Mouse (Mus musculus) midbrain, embryonic 16.5 days (tissue): ENCODE measurements at regions not wholly inside any gene's neighbourhood (a gene's known extent, or its start where the extent isn't known, plus 50 kb on each side); places are given as distances from the start of the nearest gene placed in this dataset.
"Not testable (repeated sequence)": the region's sequence is repeated elsewhere in the genome, so short reads cannot be mapped to it uniquely, and the experiment has no call there.

Experiments
- ATAC-seq: fragments of 200-750 bp; cut with Nextera tagmentation; 2 replicates; pipeline ENCODE4 v1.8.0; 2017; ENCODE audit warnings: moderate TSS enrichment
- H3K27ac ChIP-seq: fragments of 300-500 bp; sonication (generic); 2 replicates; pipeline ENCODE4 v1.5.1; 2014; ENCODE audit warnings: mild to moderate bottlenecking, low read length, mixed read lengths
- H3K27me3 ChIP-seq: fragments of 300-500 bp; sonication (generic); 2 replicates; pipeline ENCODE4 v1.6.1; 2014; ENCODE audit warnings: low read depth, low read length, mixed read lengths; ENCODE audit not compliant: control insufficient read depth, insufficient read depth
- H3K36me3 ChIP-seq: fragments of 300-500 bp; sonication (generic); 2 replicates; pipeline ENCODE4 v1.6.1; 2014; ENCODE audit warnings: mild to moderate bottlenecking, low read length, moderate library complexity, mixed read lengths; ENCODE audit not compliant: control insufficient read depth, insufficient read depth
- H3K4me1 ChIP-seq: fragments of 300-500 bp; sonication (generic); 2 replicates; pipeline ENCODE4 v1.6.1; 2014; ENCODE audit warnings: mild to moderate bottlenecking, low read length, mixed read lengths; ENCODE audit not compliant: control insufficient read depth, insufficient read depth
- H3K4me2 ChIP-seq: fragments of 300-500 bp; sonication (generic); 2 replicates; pipeline ENCODE4 v1.6.1; 2014; ENCODE audit warnings: mild to moderate bottlenecking, low read length, mixed read lengths
- H3K4me3 ChIP-seq: fragments of 300-500 bp; sonication (generic); 2 replicates; pipeline ENCODE4 v1.5.1; 2014; ENCODE audit warnings: low read depth, mild to moderate bottlenecking, low read length, moderate library complexity, mixed read lengths
- H3K9ac ChIP-seq: fragments of 300-500 bp; sonication (generic); 2 replicates; pipeline ENCODE4 v1.6.1; 2014; ENCODE audit warnings: low read depth, low read length, mixed read lengths
- H3K9me3 ChIP-seq: fragments of 300-500 bp; sonication (generic); replicated peaks from 2 replicates; pipeline ENCODE4 v1.6.1; 2014; ENCODE audit warnings: mild to moderate bottlenecking, low read length, mixed read lengths; ENCODE audit not compliant: control insufficient read depth, poor library complexity, severe bottlenecking
- WGBS: fragments of 180-500 bp; shearing (Covaris S2); extraction: QIAGEN DNeasy Blood & Tissue Kit; methylation state at CpG from one replicate; pipeline ENCODE4 v1.1.7; 2014; 5-methylcytosine and 5-hydroxymethylcytosine counted together

- 88% methylated on average over 3 of the region's 3 CpGs for WGBS
- H3K4me2 ChIP-seq, result no peak overlapping the region
- no peaks in the 10 kb centered on the region for H3K27me3 ChIP-seq
- ATAC-seq, result no peak
- H3K36me3 ChIP-seq, result no peaks in the 10 kb centered on the region
- no peaks in the 10 kb centered on the region for H3K9me3 ChIP-seq
- no peak overlapping the region for H3K4me3 ChIP-seq
- no peaks in the 10 kb centered on the region for H3K4me1 ChIP-seq
- H3K9ac ChIP-seq, result no peak overlapping the region
- no peak overlapping the region for H3K27ac ChIP-seq
These were observed 97.5 kb downstream of the Rchy1 start for GRCm38 (mm10) chr5:91865365-91865764.

GRCm38 (mm10) chr5:91862843-91863242 is 100.0 kb downstream of the Rchy1 start:
- H3K27ac ChIP-seq, result no peak overlapping the region
- 100% methylated on average over 3 of the region's 3 CpGs for WGBS
- no peak overlapping the region for H3K4me3 ChIP-seq
- no peak for ATAC-seq
- no peaks in the 10 kb centered on the region for H3K4me1 ChIP-seq
- no peak overlapping the region for H3K9ac ChIP-seq
- H3K36me3 ChIP-seq, result no peaks in the 10 kb centered on the region
- H3K9me3 ChIP-seq, result no peaks in the 10 kb centered on the region
- no peaks in the 10 kb centered on the region for H3K27me3 ChIP-seq
- no peak overlapping the region for H3K4me2 ChIP-seq

DNA sequence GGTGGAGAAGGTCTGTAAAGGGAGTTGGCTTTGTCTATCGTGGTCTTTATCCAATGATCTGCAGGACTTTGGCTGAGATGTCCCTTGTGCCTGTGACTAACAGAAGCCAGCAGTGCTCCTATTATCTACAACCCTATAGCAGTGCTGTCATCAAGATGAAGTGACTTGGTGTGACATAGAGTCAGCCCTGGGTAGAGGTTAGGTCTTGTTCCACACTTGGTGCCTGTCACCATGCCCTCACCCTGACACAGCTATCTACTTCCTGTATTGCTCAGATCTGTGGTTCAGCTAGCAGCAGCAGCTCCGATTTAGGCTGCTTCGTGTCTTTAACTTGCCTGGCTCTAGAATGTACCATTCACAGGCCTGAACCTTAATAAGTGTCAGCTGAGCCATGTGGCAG is 100.6 kb downstream of the Rchy1 start:
- WGBS, result 90% methylated on average over 3 of the region's 3 CpGs
- H3K27ac ChIP-seq, result no peak overlapping the region
- no peak overlapping the region for H3K4me3 ChIP-seq
- no peaks in the 10 kb centered on the region for H3K27me3 ChIP-seq
- ATAC-seq, result no peak
- H3K4me2 ChIP-seq, result no peak overlapping the region
- no peaks in the 10 kb centered on the region for H3K9me3 ChIP-seq
- H3K9ac ChIP-seq, result no peak overlapping the region
- no peaks in the 10 kb centered on the region for H3K4me1 ChIP-seq
- no peaks in the 10 kb centered on the region for H3K36me3 ChIP-seq

DNA sequence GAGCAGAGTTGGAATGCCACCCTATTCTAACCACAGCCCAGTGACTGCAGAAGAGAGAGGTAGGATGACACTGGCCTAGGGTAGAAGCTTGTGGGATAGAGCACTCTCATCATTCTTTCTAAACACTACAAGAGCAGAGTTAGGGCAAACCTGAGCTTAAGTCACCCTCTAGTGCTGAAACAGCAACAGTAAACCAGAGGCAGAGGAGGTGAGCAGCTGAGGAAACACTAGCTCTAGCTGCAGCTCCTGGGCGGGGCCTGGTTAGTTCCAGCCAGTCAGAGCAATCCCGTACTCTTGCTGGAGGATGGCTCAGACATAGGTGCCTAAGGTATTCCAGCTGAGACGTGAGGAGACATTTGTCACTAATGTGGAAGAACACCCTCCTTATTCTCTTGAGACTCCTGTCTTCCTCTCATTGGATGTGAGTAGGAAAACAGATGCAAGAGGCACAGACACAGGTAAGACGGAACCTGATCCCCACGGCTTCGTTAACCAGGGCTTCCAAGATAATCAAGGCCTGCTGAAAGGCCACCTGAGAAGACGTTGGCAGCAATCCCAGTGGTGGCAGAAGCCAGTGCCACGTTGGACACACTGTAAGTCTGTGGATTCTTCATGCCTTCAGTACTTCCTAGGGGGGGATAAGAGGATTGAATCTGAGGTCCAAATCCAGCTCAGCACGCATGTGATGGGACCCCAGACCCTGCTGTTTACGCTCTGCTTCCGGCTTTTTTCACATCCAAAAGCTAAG is 101.3 kb downstream of the Rchy1 start:
- Histone ChIP-seq H3K4me3 (no peak overlapping the region), H3K27ac (no peak overlapping the region), H3K36me3 (no peaks in the 10 kb centered on the region), H3K4me1 (no peaks in the 10 kb centered on the region), H3K9me3 (no peaks in the 10 kb centered on the region), H3K27me3 (no peaks in the 10 kb centered on the region), H3K4me2 (no peak overlapping the region), H3K9ac (no peak overlapping the region)
- no peak for ATAC-seq
- WGBS, result 75% methylated on average over 11 of the region's 11 CpGs

GRCm38 (mm10) chr5:91860489-91860888 is 102.4 kb downstream of the Rchy1 start:
- Histone ChIP-seq H3K4me1 (no peaks in the 10 kb centered on the region), H3K9ac (no peak overlapping the region), H3K27me3 (no peaks in the 10 kb centered on the region), H3K4me3 (no peak overlapping the region), H3K27ac (no peak overlapping the region), H3K36me3 (no peaks in the 10 kb centered on the region), H3K9me3 (no peaks in the 10 kb centered on the region), H3K4me2 (no peak overlapping the region)
- no peak for ATAC-seq
- 73% methylated on average over 2 of the region's 2 CpGs for WGBS

DNA sequence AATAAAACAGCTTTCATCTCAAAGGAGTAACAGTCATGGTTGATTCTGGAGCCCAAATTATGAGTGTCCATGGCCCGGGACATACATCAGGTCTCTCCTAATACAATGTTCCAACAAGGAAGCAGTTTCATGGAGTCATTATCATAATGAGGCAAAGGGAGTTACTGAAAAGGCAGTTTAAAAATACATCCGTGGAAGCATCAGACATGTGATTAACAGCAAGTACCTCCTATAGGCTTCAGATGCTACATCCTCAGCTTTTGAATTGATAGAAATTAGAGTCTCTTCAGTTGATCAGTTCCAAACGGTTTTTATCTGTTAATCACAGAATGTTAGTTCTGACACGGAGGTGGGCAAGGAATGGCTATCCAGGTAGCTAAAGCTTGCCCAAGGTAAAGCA is 110.5 kb downstream of the Rchy1 start:
- Histone ChIP-seq H3K4me1 (no peaks in the 10 kb centered on the region), H3K9ac (no peak overlapping the region), H3K36me3 (no peaks in the 10 kb centered on the region), H3K9me3 (no peaks in the 10 kb centered on the region), H3K4me2 (no peak overlapping the region), H3K4me3 (no peak overlapping the region), H3K27me3 (no peaks in the 10 kb centered on the region), H3K27ac (no peak overlapping the region)
- ATAC-seq, result no peak
- WGBS, result 87% methylated on average over 4 of the region's 4 CpGs

- H3K9me3 ChIP-seq, H3K27ac ChIP-seq, H3K27me3 ChIP-seq, H3K4me1 ChIP-seq, H3K36me3 ChIP-seq, H3K4me3 ChIP-seq, H3K9ac ChIP-seq, H3K4me2 ChIP-seq, ATAC-seq: not testable (repeated sequence)
- 89% methylated on average over 4 of the region's 4 CpGs for WGBS
These were observed 111.9 kb downstream of the Rchy1 start for GRCm38 (mm10) chr5:91850862-91851569.

DNA sequence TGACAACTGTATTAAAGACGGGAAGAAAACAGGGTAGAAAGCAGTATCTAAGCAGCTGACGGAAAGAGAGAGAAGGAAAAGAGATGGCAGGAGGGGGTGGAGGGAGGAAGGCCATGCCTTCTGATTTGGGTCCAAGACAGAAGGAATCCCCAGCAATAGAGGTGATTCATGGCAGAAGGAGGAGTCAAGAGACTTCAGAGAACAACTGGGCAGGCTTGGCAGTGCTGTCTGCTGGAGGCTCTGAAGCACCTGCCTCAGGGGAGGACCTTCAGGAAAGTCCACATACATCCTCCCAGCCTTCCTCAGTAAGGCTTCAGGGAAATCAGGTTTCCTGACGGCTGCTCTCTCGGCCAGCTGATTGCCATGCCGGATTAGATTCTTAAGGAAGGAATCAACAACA is 112.4 kb downstream of the Rchy1 start:
- no peak overlapping the region for H3K27ac ChIP-seq
- no peak overlapping the region for H3K4me2 ChIP-seq
- H3K4me1 ChIP-seq, result no peaks in the 10 kb centered on the region
- no peak overlapping the region for H3K9ac ChIP-seq
- whole genome bisulfite sequencing, result 87% methylated on average over 5 of the region's 5 CpGs
- H3K36me3 ChIP-seq, result no peaks in the 10 kb centered on the region
- no peak for ATAC-seq
- no peaks in the 10 kb centered on the region for H3K9me3 ChIP-seq
- no peak overlapping the region for H3K4me3 ChIP-seq
- H3K27me3 ChIP-seq, result no peaks in the 10 kb centered on the region

GRCm38 (mm10) chr5:91849533-91849932 is 113.3 kb downstream of the Rchy1 start:
- no peaks in the 10 kb centered on the region for H3K9me3 ChIP-seq
- no peaks in the 10 kb centered on the region for H3K4me1 ChIP-seq
- no peak overlapping the region for H3K4me2 ChIP-seq
- H3K27ac ChIP-seq, result no peak overlapping the region
- WGBS, result 83% methylated on average over 2 of the region's 2 CpGs
- no peaks in the 10 kb centered on the region for H3K36me3 ChIP-seq
- no peak overlapping the region for H3K9ac ChIP-seq
- no peak for ATAC-seq
- H3K4me3 ChIP-seq, result no peak overlapping the region
- H3K27me3 ChIP-seq, result no peaks in the 10 kb centered on the region
